Mouse (Mus musculus): ENCODE results near the gene Cobl.

Gene Cobl

GRCm38 (mm10) chr11:12443614-12444013, 21.1 kb downstream of the Cobl start:
- DNase-seq, result no peak

- DNase-seq, result no peak
These were observed 21.6 kb downstream of the Cobl start for GRCm38 (mm10) chr11:12443185-12443584.

GRCm38 (mm10) chr11:12442283-12442682, 22.5 kb downstream of the Cobl start:
- DNase-seq, result no peak

GRCm38 (mm10) chr11:12435905-12436304, 28.9 kb downstream of the Cobl start:
- no peak for DNase-seq

- DNase-seq, result no peak
These were observed 29.7 kb downstream of the Cobl start for GRCm38 (mm10) chr11:12435018-12435417.

GRCm38 (mm10) chr11:12434597-12434996, 30.2 kb downstream of the Cobl start:
- no peak for DNase-seq

- no peak for DNase-seq
These were observed 32.8 kb downstream of the Cobl start for GRCm38 (mm10) chr11:12431911-12432310.

GRCm38 (mm10) chr11:12430231-12431041, 34.3 kb downstream of the Cobl start:
- DNase-seq, result no peak

- peak; percentile 88 for DNase-seq
These were observed 38.0 kb downstream of the Cobl start for GRCm38 (mm10) chr11:12426746-12427145.

- DNase-seq, result peak; percentile 24
These were observed 40.6 kb downstream of the Cobl start for GRCm38 (mm10) chr11:12424205-12424604.

- no peak for DNase-seq
These were observed 43.6 kb downstream of the Cobl start for GRCm38 (mm10) chr11:12421183-12421582.

- no peak for DNase-seq
These were observed 44.6 kb downstream of the Cobl start for GRCm38 (mm10) chr11:12420146-12420545.

- DNase-seq, result no peak
These were observed 47.9 kb downstream of the Cobl start for GRCm38 (mm10) chr11:12416899-12417298.

- no peak for DNase-seq
These were observed 49.4 kb downstream of the Cobl start for GRCm38 (mm10) chr11:12415329-12415728.

- DNase-seq, result no peak
These were observed 52.8 kb downstream of the Cobl start for GRCm38 (mm10) chr11:12411950-12412349.

- peak; percentile 17 for DNase-seq
These were observed 53.5 kb downstream of the Cobl start for GRCm38 (mm10) chr11:12411075-12411807.

- no peak for DNase-seq
These were observed 55.3 kb downstream of the Cobl start for GRCm38 (mm10) chr11:12409463-12409862.

GRCm38 (mm10) chr11:12407834-12408233, 56.9 kb downstream of the Cobl start:
- DNase-seq, result no peak

GRCm38 (mm10) chr11:12399903-12400302, 64.9 kb downstream of the Cobl start:
- DNase-seq, result no peak

- DNase-seq, result no peak
These were observed 68.6 kb downstream of the Cobl start for GRCm38 (mm10) chr11:12396196-12396595.

- no peak for DNase-seq
These were observed 70.1 kb downstream of the Cobl start for GRCm38 (mm10) chr11:12394701-12395100.

GRCm38 (mm10) chr11:12394151-12394550, 70.6 kb downstream of the Cobl start:
- DNase-seq, result no peak

- no peak for DNase-seq
These were observed 79.9 kb downstream of the Cobl start for GRCm38 (mm10) chr11:12384826-12385225.

GRCm38 (mm10) chr11:12382991-12383390, 81.8 kb downstream of the Cobl start:
- DNase-seq, result peak; percentile 42

Data from kidney, adult 11 months (tissue).